Mouse (Mus musculus): ENCODE results near the gene Gabrd.

GRCm38 (mm10) chr4:155344299-155344600, 53.7 kb downstream of the Gabrd start:
- TF ChIP-seq CTCF (IDR thresholded peaks at IDR 0.05; ENCODE audit: low read depth) (no peak), EP300 (optimal IDR thresholded peaks at IDR 0.05) (no peak)

All from stomach, postnatal 0 days (tissue).